ENCODE assay signal across 8 mouse cellular contexts in genomic region chr4:148805161-148805810, GRCm38 (mm10). TPM values are rescaled to one million over a fixed set of nuclear protein-coding genes. Genes with fewer than 3 reads are reported as not detected.
DNase-seq lines count a peak whose midpoint lies in the region; ATAC-seq and TF ChIP-seq lines count a peak whose summit lies in the region.

No protein-coding gene starts in this region.

- peaks cover 81% of the 10 kb centered on the region for H3K27me3 ChIP-seq in embryonic facial prominence, embryonic 15.5 days
- peaks cover 99% of the 10 kb centered on the region for H3K27me3 ChIP-seq in hindbrain, embryonic 10.5 days (ENCODE audit: insufficient read depth, poor library complexity, severe bottlenecking)
- H3K27me3 ChIP-seq in liver, embryonic 11.5 days (replicated peaks; ENCODE audit: control insufficient read depth, insufficient read depth, low read length), result peaks cover 92% of the 10 kb centered on the region
- peaks cover 11% of the 10 kb centered on the region for H3K27me3 ChIP-seq in neural tube, embryonic 14.5 days (ENCODE audit: control insufficient read depth, insufficient read depth, low read length)
- peaks cover 6% of the 10 kb centered on the region; the same call in 1 of the 2 replicates for H3K27me3 ChIP-seq in cerebellum, adult 2 months (ENCODE audit: control insufficient read depth, insufficient read depth, low read length)

- TF ChIP-seq POLR2A in cerebellum, adult 2 months (IDR thresholded peaks at IDR 0.05; ENCODE audit: borderline replicate concordance, insufficient read depth, low read length), result no peak

- H3K4me2 ChIP-seq in embryonic facial prominence, embryonic 15.5 days (replicated peaks), result peak overlapping the region; percentile 100
- peak overlapping the region; percentile 85 for H3K4me2 ChIP-seq in liver, embryonic 11.5 days
- peak overlapping the region; percentile 68 for H3K4me2 ChIP-seq in neural tube, embryonic 14.5 days (ENCODE audit: low read depth, low read length)

- under 1% methylated on average over 42 of the region's 42 CpGs for WGBS in embryonic facial prominence, embryonic 15.5 days
- under 1% methylated on average over 42 of the region's 42 CpGs for WGBS in hindbrain, embryonic 10.5 days
- under 1% methylated on average over 41 of the region's 42 CpGs for WGBS in liver, embryonic 11.5 days
- under 1% methylated on average over 42 of the region's 42 CpGs for WGBS in neural tube, embryonic 14.5 days
- WGBS in cerebellum, adult 2 months, result under 1% methylated on average over 42 of the region's 42 CpGs

- peak overlapping the region; percentile 62 for H3K4me3 ChIP-seq in embryonic facial prominence, embryonic 15.5 days (replicated peaks)
- peak overlapping the region; percentile 82 for H3K4me3 ChIP-seq in hindbrain, embryonic 10.5 days
- peak overlapping the region; percentile 55 for H3K4me3 ChIP-seq in liver, embryonic 11.5 days (ENCODE audit: low read depth, low read length)
- H3K4me3 ChIP-seq in neural tube, embryonic 14.5 days (ENCODE audit: low read depth, low read length), result peak overlapping the region; percentile 48
- H3K4me3 ChIP-seq in cerebellum, adult 2 months (replicated peaks; ENCODE audit: insufficient read depth, low read depth, low read length), result no peak overlapping the region

- H3K9ac ChIP-seq in embryonic facial prominence, embryonic 15.5 days, result peak overlapping the region; percentile 41; the same call in 1 of the 2 replicates
- no peak overlapping the region for H3K9ac ChIP-seq in liver, embryonic 11.5 days (ENCODE audit: low read depth, low read length)
- H3K9ac ChIP-seq in neural tube, embryonic 14.5 days (replicated peaks; ENCODE audit: low read depth, low read length), result peak overlapping the region; percentile 57

- no peak for TF ChIP-seq CTCF in cerebellum, adult 2 months (IDR thresholded peaks at IDR 0.05; ENCODE audit: borderline replicate concordance, insufficient read depth, low read depth, low read length)

- no peaks in the 10 kb centered on the region for H3K9me3 ChIP-seq in embryonic facial prominence, embryonic 15.5 days (replicated peaks)
- no peaks in the 10 kb centered on the region for H3K9me3 ChIP-seq in hindbrain, embryonic 10.5 days
- H3K9me3 ChIP-seq in liver, embryonic 11.5 days (ENCODE audit: control insufficient read depth, low read length), result no peaks in the 10 kb centered on the region
- H3K9me3 ChIP-seq in neural tube, embryonic 14.5 days (ENCODE audit: control insufficient read depth, low read length), result no peaks in the 10 kb centered on the region

- peaks cover 35% of the 10 kb centered on the region for H3K4me1 ChIP-seq in embryonic facial prominence, embryonic 15.5 days
- H3K4me1 ChIP-seq in hindbrain, embryonic 10.5 days (replicated peaks), result peaks cover 79% of the 10 kb centered on the region
- peaks cover 8% of the 10 kb centered on the region for H3K4me1 ChIP-seq in liver, embryonic 11.5 days (replicated peaks; ENCODE audit: control insufficient read depth, insufficient read depth, low read length)
- H3K4me1 ChIP-seq in neural tube, embryonic 14.5 days (ENCODE audit: control insufficient read depth, insufficient read depth, low read length), result peaks cover 26% of the 10 kb centered on the region
- no peaks in the 10 kb centered on the region; the same call in 1 of the 2 replicates for H3K4me1 ChIP-seq in cerebellum, adult 2 months (ENCODE audit: control insufficient read depth, insufficient read depth, low read length)

- no peaks in the 10 kb centered on the region for H3K36me3 ChIP-seq in embryonic facial prominence, embryonic 15.5 days
- no peaks in the 10 kb centered on the region for H3K36me3 ChIP-seq in hindbrain, embryonic 10.5 days
- H3K36me3 ChIP-seq in liver, embryonic 11.5 days (ENCODE audit: control insufficient read depth, insufficient read depth, low read length), result no peaks in the 10 kb centered on the region
- no peaks in the 10 kb centered on the region for H3K36me3 ChIP-seq in neural tube, embryonic 14.5 days (ENCODE audit: control insufficient read depth, insufficient read depth, low read length)

- 0 out of 2 replicates have a peak, but pooled peaks have one; percentile 15 for ATAC-seq in embryonic facial prominence, embryonic 15.5 days (ENCODE audit: insufficient number of reproducible peaks, low FRiP score, low TSS enrichment, low read depth)
- ATAC-seq in liver, embryonic 11.5 days (replicated peaks; ENCODE audit: low FRiP score), result 0 out of 2 replicates have a peak, but pooled peaks have one; percentile 18
- ATAC-seq in neural tube, embryonic 14.5 days (ENCODE audit: low read depth), result no peak

- H3K27ac ChIP-seq in embryonic facial prominence, embryonic 15.5 days (replicated peaks), result peak overlapping the region; percentile 25; the same call in 1 of the 2 replicates
- peak overlapping the region; percentile 87 for H3K27ac ChIP-seq in hindbrain, embryonic 10.5 days
- H3K27ac ChIP-seq in liver, embryonic 11.5 days (ENCODE audit: low read depth, low read length), result no peak overlapping the region
- peak overlapping the region; percentile 28 for H3K27ac ChIP-seq in neural tube, embryonic 14.5 days (ENCODE audit: low read depth, low read length)
- no peak overlapping the region for H3K27ac ChIP-seq in cerebellum, adult 2 months (ENCODE audit: insufficient read depth, low read length)

- DNase-seq in embryo, embryonic 10.5 days (ENCODE audit: low spot score), result peak; percentile 46
- DNase-seq in embryo, embryonic 10 days (ENCODE audit: low spot score), result no peak
- peak; percentile 59 for DNase-seq in hindbrain, embryonic 10.5 days (ENCODE audit: low spot score)
- peak; percentile 45 for DNase-seq in liver, embryonic 11.5 days (ENCODE audit: low spot score)
- no peak for DNase-seq in T-cell, adult 2 months (ENCODE audit: low spot score)
- DNase-seq in cerebellum, adult 2 months, result no peak

RNA-seq across cellular contexts. Expression of gene Casz1, which starts 1.1 kb away (rescaled TPM):
- 10.1 and 11.2 TPM in 2 replicates for polyA plus RNA-seq in embryonic facial prominence, embryonic 15.5 days (2015; fragmentation: Nextera tagmentation; extraction: Ambion mirVana)
- 13.8 and 14.4 TPM in 2 replicates for polyA plus RNA-seq in hindbrain, embryonic 10.5 days (2016; fragmentation: Nextera tagmentation; extraction: Ambion mirVana)
- polyA plus RNA-seq in liver, embryonic 11.5 days (2014; fragmentation: Nextera tagmentation; extraction: Ambion mirVana), result 0.56 and 1.0 TPM in 2 replicates
- polyA plus RNA-seq in neural tube, embryonic 14.5 days (2014; fragmentation: Nextera tagmentation; extraction: Ambion mirVana), result 13.6 and 16.1 TPM in 2 replicates
- 1.4 and 1.5 TPM in 2 replicates for polyA plus RNA-seq in cerebellum, adult 2 months (2012; rRNA removed)

Comparison
In these comparisons a context has a peak if more than half of its experiments do, and no peak if none do; other contexts are left out.
1. DNase-seq: peak in embryo, embryonic 10.5 days (single experiment), hindbrain, embryonic 10.5 days (single experiment) and liver, embryonic 11.5 days (single experiment); none in embryo, embryonic 10 days (single experiment), T-cell, adult 2 months (single experiment) and cerebellum, adult 2 months (0 of 2).
2. H3K27ac ChIP-seq: peak in embryonic facial prominence, embryonic 15.5 days (single experiment), hindbrain, embryonic 10.5 days (single experiment) and neural tube, embryonic 14.5 days (single experiment); none in liver, embryonic 11.5 days (single experiment) and cerebellum, adult 2 months (single experiment).
3. Peak in every context shown above with its lines, with median percentiles within 50 percentile points of each other: H3K4me2 ChIP-seq.